Mouse (Mus musculus): ENCODE data around the gene Pstk. TPM values are rescaled to one million over a fixed set of nuclear protein-coding genes. Genes with fewer than 3 reads are reported as not detected.
"Not testable (repeated sequence)": the region's sequence is repeated elsewhere in the genome, so short reads cannot be mapped to it uniquely, and the experiment has no call there.

Gene Pstk
- polyA plus RNA-seq, 1 experiment from 2014 or later: 89.1 TPM

- no peak for ATAC-seq (ENCODE audit: insufficient number of reproducible peaks, insufficient read depth, low FRiP score, low TSS enrichment, low read depth)
- Histone ChIP-seq H3K9me3 (no peaks in the 10 kb centered on the region), H3K27me3 (no peaks in the 10 kb centered on the region), H3K9ac (no peak overlapping the region), H3K4me1 (peaks cover 9% of the 10 kb centered on the region), H3K27ac (no peak overlapping the region), H3K4me2 (no peak overlapping the region), H3K36me3 (0 out of 2 replicates have a peak, but pooled peaks cover 5% of the 10 kb centered on the region), H3K4me3 (no peak overlapping the region)
- 89% methylated on average over 8 of the region's 8 CpGs for WGBS
Measured at GRCm38 (mm10) chr7:131364131-131364530, 6.8 kb upstream of the Pstk start.

GRCm38 (mm10) chr7:131371470-131371860 is 524 bp downstream of the Pstk start:
- 0 out of 2 replicates have a peak, but pooled peaks cover 8% of the 10 kb centered on the region for H3K36me3 ChIP-seq
- H3K9me3 ChIP-seq: no peaks in the 10 kb centered on the region
- peak overlapping the region; percentile 95 for H3K27ac ChIP-seq
- peak overlapping the region; percentile 67 for H3K4me2 ChIP-seq
- H3K4me1 ChIP-seq: peaks cover 13% of the 10 kb centered on the region; the same call in 1 of the 2 replicates
- WGBS: 8% methylated on average over 9 of the region's 9 CpGs
- peak overlapping the region; percentile 93 for H3K9ac ChIP-seq
- ATAC-seq (ENCODE audit: insufficient number of reproducible peaks, insufficient read depth, low FRiP score, low TSS enrichment, low read depth): no peak
- H3K4me3 ChIP-seq: peak overlapping the region; percentile 83
- H3K27me3 ChIP-seq: no peaks in the 10 kb centered on the region

DNA sequence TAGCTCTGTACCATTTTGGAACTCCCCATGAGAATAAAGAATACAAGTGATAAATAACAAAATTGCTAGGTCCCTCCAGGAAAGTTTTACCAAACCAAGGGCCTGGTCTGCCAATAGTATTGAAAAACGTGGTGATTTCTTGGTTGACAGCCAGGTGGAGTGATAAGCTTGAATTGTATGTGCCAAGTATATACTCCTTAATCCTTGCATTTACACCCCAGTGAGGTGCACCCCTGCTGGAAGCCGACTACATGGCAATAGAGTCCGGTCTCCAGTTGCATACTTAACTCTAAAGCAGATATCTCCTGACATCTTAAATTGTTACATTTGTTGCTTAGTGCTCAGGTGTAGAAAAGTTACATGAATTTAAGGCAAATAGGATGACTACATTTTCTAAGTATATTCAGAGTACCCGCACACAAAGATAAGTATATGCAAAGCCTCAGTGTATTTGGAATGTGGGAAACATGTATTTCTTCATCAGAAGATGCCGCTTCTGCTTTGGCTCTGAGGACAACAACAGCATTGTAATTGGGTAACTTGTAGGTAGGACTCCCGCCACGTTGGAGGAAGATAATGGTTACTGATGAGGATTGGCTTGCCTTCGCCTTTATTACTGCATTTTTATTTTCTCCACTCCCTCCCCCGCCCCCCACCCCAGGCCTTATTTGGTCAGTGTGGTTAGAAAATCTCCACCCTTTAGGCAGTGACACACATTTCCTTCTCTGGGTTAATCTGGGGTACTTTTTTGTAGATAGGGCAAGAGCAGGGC is 1.1 kb downstream of the Pstk start:
- peak overlapping the region; percentile 93 for H3K9ac ChIP-seq
- ATAC-seq (ENCODE audit: insufficient number of reproducible peaks, insufficient read depth, low FRiP score, low TSS enrichment, low read depth): no peak
- WGBS: 70% methylated on average over 9 of the region's 9 CpGs

DNA sequence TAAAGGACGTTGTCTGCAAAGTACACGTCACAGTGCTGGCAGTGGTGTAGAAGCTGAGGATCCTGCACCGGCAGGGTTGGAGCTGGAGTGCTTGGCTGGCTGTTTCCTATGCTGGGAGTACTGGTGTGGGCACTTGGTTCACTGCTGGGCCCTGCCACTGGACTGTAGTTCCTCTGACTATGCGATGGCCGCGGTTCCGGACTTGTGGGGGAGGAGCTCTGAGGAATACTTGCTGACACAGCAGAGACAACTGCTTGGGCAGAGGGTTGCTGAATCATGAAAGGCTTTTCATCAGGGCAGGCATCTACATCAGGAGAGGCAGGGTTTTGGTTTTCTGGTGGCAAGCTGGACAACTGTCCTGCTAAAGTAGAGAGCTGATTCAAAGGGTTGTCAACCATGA is 20.8 kb downstream of the Pstk start:
- not testable (repeated sequence) for ATAC-seq (ENCODE audit: insufficient number of reproducible peaks, insufficient read depth, low FRiP score, low TSS enrichment, low read depth); H3K9me3 ChIP-seq; H3K4me1 ChIP-seq; H3K4me2 ChIP-seq; H3K27me3 ChIP-seq; H3K9ac ChIP-seq; H3K27ac ChIP-seq; H3K4me3 ChIP-seq
- H3K36me3 ChIP-seq: peaks cover 33% of the 10 kb centered on the region
- 91% methylated on average over 7 of the region's 7 CpGs for WGBS

More for the DNA sequence above, 1.1 kb downstream of the Pstk start:
- Histone ChIP-seq H3K4me3 (peak overlapping the region; percentile 83), H3K9me3 (no peaks in the 10 kb centered on the region), H3K4me2 (peak overlapping the region; percentile 67), H3K36me3 (0 out of 2 replicates have a peak, but pooled peaks cover 8% of the 10 kb centered on the region), H3K4me1 (peaks cover 13% of the 10 kb centered on the region; the same call in 1 of the 2 replicates), H3K27me3 (no peaks in the 10 kb centered on the region), H3K27ac (0 out of 2 replicates have a peak overlapping the region, but pooled peaks have one; percentile 95)

DNA sequence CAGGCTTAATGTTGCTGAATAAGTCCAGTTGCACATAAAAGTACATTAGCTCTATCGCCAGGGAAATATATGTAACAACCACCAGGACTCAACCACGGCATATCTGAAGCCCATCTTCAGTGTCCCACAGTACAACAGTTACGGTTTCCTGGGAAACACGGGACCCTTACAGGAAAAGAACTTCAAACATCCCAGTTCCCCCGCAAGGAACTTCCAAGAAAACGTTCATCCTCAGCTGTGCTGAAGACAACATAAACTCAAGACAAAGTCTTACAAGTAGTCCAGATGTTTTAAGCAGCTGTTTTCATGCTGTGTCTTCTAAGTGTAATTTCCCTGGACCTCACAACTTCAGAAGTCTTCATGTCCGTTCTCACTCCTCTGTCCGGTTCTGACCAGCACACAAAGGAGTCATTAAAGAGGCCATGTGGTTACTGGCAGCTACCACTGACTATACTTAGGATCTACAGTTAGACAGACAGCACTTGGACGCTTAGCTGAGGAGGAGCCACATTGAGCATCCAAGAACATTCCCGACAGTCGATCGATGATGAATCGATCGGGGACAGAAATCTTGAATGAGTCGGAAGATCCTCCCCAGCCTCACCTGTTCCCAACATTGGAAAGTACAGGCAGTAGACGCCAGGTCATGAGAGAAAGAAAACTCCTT is 38.5 kb downstream of the Pstk start:
- Histone ChIP-seq H3K27ac (no peak overlapping the region), H3K27me3 (no peaks in the 10 kb centered on the region), H3K9ac (peak overlapping the region; percentile 95), H3K4me2 (peak overlapping the region; percentile 86), H3K4me3 (peak overlapping the region; percentile 98), H3K9me3 (no peaks in the 10 kb centered on the region), H3K36me3 (no peaks in the 10 kb centered on the region), H3K4me1 (peaks cover 26% of the 10 kb centered on the region)
- no peak for ATAC-seq (ENCODE audit: insufficient number of reproducible peaks, insufficient read depth, low FRiP score, low TSS enrichment, low read depth)
- 6% methylated on average over 16 of the region's 16 CpGs for WGBS

DNA sequence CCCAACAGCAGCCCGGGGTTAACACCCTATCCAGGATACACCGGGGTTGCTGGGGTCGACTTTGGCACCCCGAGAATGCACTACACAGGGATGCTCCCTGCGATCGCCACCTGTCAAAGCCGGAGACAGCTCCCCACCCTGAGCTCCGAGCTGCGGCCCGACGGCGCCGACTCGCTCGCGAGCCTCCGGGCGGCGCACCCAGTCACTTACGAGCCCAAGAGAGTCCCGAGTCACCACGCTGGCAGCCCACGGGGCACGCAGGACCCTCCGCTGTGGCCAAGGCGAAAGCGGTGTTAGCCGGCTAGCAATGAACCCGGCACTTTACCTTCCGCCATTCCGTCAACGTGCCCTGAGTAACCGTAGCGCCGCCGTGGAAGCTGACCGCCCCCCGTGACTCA is 39.0 kb downstream of the Pstk start:
- under 1% methylated on average over 38 of the region's 38 CpGs for WGBS

DNA sequence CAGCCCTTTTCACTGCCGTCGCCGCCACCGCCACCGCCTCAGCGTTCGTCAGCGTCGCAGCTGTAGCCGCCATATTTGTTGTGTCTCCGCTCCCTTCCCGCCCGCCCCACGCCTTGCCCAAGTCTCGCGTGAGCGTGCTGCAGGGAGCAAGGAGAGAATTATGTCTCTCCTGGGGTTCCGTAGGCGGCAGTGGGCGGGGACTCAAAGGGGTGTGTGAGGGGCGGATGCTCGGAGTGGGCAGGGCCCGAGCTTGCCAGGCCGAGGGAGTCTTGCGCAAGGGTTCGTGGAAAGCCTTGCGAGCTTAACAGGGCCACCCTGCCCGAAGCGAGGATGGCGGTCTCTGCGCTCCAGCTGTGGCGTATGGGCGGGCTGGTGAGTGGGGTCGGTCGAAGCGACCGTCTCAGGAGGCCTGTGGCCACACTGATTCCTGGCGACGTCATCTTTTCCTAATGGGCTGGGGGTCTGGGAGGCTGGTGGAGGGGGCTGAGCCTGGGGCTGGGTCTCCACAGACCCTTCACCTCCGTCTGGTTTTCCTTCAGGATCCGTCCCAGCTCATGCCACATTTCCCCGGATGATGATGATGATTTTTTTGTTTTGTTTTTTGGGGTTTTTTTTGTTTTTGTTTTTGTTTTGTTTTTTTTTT is 39.6 kb downstream of the Pstk start, which contains the start of the genes Ikzf5 and Acadsb:
Gene Ikzf5 (minus strand): TSS at position 106 of the 643 bp plus-strand sequence.
Gene Acadsb (plus strand): TSS at position 186 of the 643 bp plus-strand sequence.
- WGBS: under 1% methylated on average over 42 of the region's 42 CpGs
- ATAC-seq (ENCODE audit: insufficient number of reproducible peaks, insufficient read depth, low FRiP score, low TSS enrichment, low read depth): peak; percentile 98
- peak within 1 kb of the TSS; percentile 85 for H3K27ac ChIP-seq

More for the DNA sequence above, 39.0 kb downstream of the Pstk start:
- Histone ChIP-seq H3K27ac (peak overlapping the region; percentile 62), H3K27me3 (no peaks in the 10 kb centered on the region), H3K9ac (peak overlapping the region; percentile 95), H3K4me3 (peak overlapping the region; percentile 98), H3K4me2 (peak overlapping the region; percentile 86), H3K36me3 (no peaks in the 10 kb centered on the region), H3K4me1 (peaks cover 22% of the 10 kb centered on the region), H3K9me3 (no peaks in the 10 kb centered on the region)
- 0 out of 2 replicates have a peak, but pooled peaks have one; percentile 11 for ATAC-seq (ENCODE audit: insufficient number of reproducible peaks, insufficient read depth, low FRiP score, low TSS enrichment, low read depth)

GRCm38 (mm10) chr7:131411221-131411940 is 40.4 kb downstream of the Pstk start:
- H3K4me1 ChIP-seq: peaks cover 22% of the 10 kb centered on the region
- no peaks in the 10 kb centered on the region for H3K9me3 ChIP-seq
- H3K36me3 ChIP-seq: no peaks in the 10 kb centered on the region
- H3K4me2 ChIP-seq: peak overlapping the region; percentile 86
- peak overlapping the region; percentile 95 for H3K9ac ChIP-seq
- WGBS: 47% methylated on average over 10 of the region's 10 CpGs
- H3K27ac ChIP-seq: no peak overlapping the region
- no peaks in the 10 kb centered on the region for H3K27me3 ChIP-seq
- ATAC-seq (ENCODE audit: insufficient number of reproducible peaks, insufficient read depth, low FRiP score, low TSS enrichment, low read depth): no peak
- H3K4me3 ChIP-seq: peak overlapping the region; percentile 98

More for the DNA sequence above, 39.6 kb downstream of the Pstk start, which contains the start of the genes Ikzf5 and Acadsb:
- Histone ChIP-seq H3K4me1 (peaks cover 22% of the 10 kb centered on the region), H3K9ac (peak within 1 kb of the TSS; percentile 95), H3K27me3 (no peaks in the 10 kb centered on the region), H3K36me3 (no peaks in the 10 kb centered on the region), H3K4me3 (peak within 1 kb of the TSS; percentile 98), H3K9me3 (no peaks in the 10 kb centered on the region), H3K4me2 (peak within 1 kb of the TSS; percentile 86)

DNA sequence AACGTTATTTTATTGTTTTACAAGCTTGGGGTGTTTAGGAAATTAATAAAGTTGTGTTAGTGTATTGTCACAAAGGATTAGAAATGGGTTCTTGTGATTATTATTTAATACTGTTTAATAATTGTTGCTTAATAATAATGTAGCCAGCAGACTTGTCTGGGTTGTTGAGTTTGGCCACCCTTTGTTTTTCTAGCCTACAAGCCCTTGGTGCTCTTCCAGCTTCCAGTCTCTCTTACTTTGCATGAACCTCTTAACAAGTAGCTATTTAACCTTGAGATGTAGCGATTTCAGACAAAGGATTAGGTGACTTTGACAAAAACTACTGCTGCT is 41.0 kb downstream of the Pstk start:
- no peaks in the 10 kb centered on the region for H3K36me3 ChIP-seq
- ATAC-seq (ENCODE audit: insufficient number of reproducible peaks, insufficient read depth, low FRiP score, low TSS enrichment, low read depth): no peak
- no peaks in the 10 kb centered on the region for H3K9me3 ChIP-seq
- peaks cover 22% of the 10 kb centered on the region for H3K4me1 ChIP-seq
- WGBS: 71% methylated on average over 2 of the region's 2 CpGs
- no peak overlapping the region for H3K27ac ChIP-seq
- H3K4me3 ChIP-seq: no peak overlapping the region
- no peak overlapping the region for H3K9ac ChIP-seq
- peak overlapping the region; percentile 86 for H3K4me2 ChIP-seq
- no peaks in the 10 kb centered on the region for H3K27me3 ChIP-seq

DNA sequence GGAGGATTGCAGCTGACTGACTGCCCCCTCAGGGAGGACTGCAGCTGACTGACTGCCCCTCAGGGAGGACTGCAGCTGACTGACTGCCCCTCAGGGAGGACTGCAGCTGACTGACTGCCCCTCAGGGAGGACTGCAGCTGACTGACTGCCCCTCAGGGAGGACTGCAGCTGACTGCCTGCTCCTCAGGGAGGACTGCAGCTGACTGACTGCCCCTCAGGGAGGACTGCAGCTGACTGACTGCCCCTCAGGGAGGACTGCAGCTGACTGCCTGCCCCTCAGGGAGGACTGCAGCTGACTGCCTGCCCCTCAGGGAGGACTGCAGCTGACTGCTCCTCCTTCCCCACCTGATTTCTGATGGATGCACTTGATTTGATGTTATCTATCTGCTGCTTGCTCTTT is 45.8 kb downstream of the Pstk start:
- not testable (repeated sequence) for H3K27ac ChIP-seq; H3K9me3 ChIP-seq; H3K4me2 ChIP-seq; H3K27me3 ChIP-seq; H3K4me3 ChIP-seq; H3K36me3 ChIP-seq; H3K9ac ChIP-seq; H3K4me1 ChIP-seq; ATAC-seq (ENCODE audit: insufficient number of reproducible peaks, insufficient read depth, low FRiP score, low TSS enrichment, low read depth)

DNA sequence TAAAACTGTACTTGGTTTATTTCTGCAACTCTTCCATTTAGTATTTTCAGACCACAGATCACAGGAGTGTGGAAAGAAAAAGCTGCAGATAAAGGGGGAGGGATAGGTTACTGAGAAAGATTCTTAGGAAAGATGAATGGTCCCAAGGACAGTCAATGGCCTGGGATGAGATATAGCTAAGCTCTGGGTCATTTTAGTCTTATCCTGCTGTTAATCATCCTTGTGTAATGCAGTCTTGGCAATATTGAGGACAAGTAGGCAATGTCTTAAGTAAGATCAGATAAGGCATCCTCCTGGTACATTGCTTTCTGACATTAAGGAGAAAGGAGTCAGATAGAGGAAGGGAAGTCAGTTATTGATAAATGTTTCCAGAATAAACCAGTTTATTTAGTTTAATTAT is 46.7 kb downstream of the Pstk start:
- Histone ChIP-seq H3K4me2 (no peak overlapping the region), H3K27ac (no peak overlapping the region), H3K36me3 (no peaks in the 10 kb centered on the region), H3K4me1 (no peaks in the 10 kb centered on the region), H3K9me3 (no peaks in the 10 kb centered on the region), H3K27me3 (no peaks in the 10 kb centered on the region), H3K9ac (no peak overlapping the region), H3K4me3 (no peak overlapping the region)
- ATAC-seq (ENCODE audit: insufficient number of reproducible peaks, insufficient read depth, low FRiP score, low TSS enrichment, low read depth): no peak
